Mouse (Mus musculus) gastrocnemius, postnatal 25 days (tissue): ENCODE results near the gene Abl2. TPM values are rescaled to one million over a fixed set of nuclear protein-coding genes. Genes with fewer than 3 reads are reported as not detected.
"Not testable (repeated sequence)": the region's sequence is repeated elsewhere in the genome, so short reads cannot be mapped to it uniquely, and the experiment has no call there.

Experiments used
- DNase-seq: peaks from one replicate; pipeline ENCODE4 v3.0.0; 2022
- total RNA-seq, 2 experiments: library from RNA; stranded (reverse); gene quantifications; 1 replicate in 1 of 2; 2 replicates in 1 of 2; pipeline ENCODE4 v1.2.3; 2021

Gene Abl2
- total RNA-seq, 2 experiments from 2014 or later, result 15.6 to 17.3 TPM

DNA sequence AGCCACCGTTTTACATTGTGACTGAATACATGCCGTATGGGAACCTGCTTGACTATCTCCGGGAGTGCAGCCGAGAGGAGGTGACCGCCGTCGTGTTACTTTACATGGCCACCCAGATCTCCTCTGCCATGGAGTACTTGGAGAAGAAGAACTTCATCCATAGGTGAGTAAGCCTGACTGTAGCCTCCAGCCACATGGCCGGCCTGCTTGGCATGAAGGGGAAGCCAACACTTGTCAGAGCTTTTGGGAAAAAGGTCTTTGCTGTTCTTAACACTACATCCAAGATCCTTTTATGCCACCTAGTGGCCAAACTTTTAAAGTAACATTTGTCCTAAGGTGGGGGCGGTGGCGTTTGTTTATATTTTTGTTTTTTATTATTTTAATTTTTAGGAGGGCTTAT is 74.5 kb downstream of the Abl2 start:
- DNase-seq, result no peak

DNA sequence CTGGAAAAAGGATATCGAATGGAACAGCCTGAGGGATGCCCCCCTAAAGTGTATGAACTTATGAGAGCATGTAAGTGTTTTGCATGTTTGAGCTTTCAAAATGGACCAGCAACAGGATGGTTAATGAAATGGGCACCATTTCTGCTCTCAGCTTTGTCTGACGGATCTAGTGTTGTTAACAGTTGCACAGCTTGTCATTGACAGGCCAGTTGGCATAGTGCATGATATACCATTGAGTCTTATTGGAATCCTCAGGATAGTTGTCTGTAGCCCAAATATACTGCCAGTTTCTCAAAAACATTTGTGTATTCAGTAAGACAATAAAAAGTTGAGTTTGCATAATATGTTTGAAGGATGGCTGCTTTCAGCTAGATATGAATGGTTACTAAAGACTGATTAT is 76.6 kb downstream of the Abl2 start:
- DNase-seq, result no peak

DNA sequence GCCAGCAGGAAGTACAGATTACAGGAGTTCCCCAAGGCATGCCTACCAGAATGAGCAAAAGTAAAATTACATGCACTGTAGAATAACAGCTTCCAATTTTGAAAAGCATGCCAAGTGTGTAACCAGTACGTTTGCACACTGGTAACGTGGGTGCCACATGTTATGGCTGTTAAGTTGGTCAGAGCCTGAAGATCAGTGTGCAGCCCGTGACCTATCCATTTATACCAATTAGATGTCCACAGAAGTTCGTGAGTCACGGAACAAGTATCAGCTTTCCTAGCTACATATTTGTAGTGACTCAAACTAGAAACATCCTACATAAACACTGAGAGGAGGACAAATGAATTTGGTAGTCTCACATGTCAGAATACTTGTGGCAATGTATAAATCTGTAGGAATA is 80.9 kb downstream of the Abl2 start:
- DNase-seq, result no peak

DNA sequence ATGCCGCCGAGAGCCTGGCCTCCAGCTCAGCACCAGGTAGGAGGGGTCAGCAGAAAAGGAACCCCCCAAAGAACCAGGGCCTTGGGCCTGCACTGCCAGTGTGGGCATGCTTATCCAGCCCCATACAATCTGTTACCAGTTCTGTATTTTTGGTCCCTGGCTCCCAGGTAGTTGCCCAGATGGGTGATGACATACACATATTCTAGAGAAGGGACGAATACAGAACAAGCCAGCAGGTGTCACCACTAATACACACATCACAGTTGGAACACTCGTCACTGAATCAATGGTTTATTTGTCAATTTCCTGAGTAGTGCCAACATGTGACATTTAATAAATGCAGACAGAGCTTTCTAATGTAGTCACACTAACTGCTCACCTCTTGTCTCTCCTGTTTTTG is 82.0 kb downstream of the Abl2 start:
- no peak for DNase-seq

DNA sequence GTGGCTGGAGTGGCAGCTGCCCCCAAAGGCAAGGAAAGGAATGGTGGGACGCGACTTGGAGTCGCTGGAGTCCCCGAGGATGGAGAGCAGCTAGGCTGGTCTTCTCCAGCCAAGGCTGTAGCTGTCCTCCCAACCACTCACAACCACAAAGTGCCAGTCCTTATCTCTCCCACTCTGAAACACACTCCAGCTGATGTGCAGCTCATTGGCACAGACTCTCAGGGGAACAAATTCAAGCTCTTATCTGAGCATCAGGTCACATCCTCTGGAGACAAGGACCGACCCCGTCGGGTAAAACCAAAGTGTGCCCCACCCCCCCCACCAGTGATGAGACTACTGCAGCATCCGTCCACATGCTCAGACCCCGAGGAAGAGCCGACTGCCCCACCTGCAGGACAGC is 83.2 kb downstream of the Abl2 start:
- DNase-seq, result no peak

DNA sequence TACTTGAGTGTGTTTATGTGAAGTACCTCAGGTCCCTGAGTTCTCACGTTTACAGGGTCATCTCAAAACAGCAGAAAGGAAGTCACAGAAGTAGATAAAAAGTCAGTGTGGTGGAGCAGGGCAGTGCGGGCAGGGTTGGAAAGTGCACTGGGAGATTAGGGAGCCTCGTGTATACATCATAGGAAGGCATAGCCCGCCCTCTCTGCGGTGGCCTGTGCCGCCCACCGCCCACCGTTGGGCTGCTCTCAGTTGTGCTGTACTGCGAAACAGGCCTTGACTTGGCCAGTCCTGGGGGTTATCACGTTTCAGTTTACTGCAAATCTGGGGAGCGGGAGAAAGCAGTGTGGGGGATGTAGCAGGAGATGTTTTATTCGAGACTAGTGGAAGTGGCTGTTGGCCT is 84.2 kb downstream of the Abl2 start:
- no peak for DNase-seq

DNA sequence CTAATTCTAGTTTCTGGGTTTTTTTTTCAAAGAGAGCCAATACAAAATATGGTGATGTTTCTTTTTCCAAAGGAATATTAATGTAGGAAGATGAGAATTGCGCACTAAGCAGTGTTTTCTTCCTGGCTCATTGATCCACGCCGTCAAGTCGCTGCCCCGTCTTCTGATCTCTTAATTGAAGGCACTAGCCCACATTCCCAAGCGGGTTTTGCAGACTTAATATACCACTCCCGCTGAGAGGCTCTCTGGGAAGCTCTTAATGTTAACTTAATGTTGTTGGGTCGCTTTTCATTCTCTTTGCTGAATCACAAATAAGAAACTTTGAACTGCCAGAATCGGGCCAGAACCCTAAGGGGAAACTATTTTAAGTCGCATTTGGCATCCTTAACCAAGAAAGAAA is 85.5 kb downstream of the Abl2 start:
- no peak for DNase-seq

DNA sequence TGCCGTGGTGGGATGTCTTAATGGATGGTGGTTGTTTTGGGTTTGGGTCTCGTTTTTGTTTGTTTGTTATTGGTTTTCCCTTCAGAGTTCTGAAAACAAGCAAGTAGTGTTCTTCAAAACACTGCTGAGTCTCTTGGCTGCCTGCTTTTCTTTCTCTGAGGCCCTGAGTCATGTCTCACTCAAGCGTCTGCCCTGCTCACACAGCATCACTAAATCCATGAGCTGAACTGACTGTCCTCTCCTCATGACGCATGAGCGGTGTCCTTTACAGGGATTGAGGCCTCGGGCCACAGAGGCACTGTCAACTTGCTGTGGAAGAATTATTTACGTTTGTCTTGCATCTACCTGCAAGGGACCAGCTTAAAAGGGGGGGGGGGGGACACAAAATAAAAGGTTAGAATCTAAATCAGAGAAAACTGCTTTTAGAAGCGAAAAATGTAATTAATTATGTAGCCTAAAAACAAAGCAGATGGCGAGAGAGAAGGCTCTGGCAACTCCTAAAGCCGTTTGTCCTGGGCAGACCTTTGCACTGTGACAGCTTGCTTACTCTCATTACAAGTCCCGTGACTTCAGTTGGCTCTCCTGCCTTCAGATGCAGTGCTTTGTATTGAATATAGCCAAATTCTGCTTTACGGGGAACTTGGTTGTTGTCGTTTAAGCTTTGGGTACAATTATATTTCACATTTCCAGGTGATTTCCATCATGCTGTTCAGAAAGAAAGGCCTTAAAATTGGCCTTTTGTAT is 86.4 kb downstream of the Abl2 start:
- DNase-seq, result no peak

DNA sequence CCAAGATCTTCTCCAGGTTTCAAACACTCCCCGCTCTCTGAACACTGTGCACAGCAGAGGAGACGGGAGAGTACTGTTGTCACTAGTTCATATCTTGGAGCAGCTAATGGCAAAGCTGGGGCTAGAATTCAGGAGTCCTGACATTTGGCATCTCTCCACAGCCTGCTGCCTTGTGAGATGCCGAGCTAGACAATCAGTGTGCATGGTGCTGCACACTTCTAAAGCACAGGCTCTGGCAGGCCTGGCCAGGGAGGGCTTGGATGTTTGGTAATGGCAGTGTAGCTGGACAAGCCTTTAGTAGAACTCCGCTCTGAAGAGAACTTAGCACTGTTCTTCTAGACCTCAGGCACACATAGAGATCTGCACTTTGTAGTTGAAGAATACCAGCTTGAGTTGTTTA is 87.4 kb downstream of the Abl2 start:
- DNase-seq, result no peak

DNA sequence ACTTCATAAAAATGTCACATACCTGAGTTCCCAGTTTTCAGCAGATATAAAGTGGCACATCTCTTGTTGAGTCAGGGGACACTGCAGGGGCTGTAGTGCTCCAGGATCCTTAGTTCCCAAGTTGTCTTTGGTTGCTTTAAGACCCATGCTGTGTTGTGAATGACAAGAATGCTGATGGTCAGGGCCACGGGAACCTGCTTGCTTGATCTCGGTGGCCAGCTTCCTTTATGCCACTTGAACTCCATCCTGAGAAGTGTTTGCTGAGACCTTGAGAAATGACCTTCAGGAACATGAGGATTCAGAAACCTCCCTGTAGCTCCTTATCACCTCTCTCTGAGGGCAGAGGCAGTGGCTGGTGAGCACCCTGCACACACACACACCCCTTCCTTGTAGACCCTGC is 90.1 kb downstream of the Abl2 start:
- no peak for DNase-seq

DNA sequence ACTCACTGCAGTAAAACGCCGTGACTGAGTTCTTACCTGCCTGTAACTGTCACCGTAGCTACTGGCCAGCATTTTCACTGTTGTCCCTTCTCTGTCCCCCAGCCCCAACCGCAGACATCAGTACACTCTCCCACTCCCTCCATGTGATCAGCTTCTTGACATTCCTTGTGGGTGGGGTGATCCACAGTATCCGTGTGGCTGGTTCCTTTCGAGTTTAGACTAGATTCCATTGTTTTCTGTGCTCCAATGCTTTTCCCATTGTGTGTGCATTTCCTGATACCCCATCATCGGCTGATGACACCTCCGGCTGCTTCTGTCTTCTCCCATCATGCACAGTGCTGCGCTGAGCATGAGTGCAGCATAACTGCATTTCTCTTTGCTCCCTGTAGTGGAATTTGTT is 92.0 kb downstream of the Abl2 start:
- no peak for DNase-seq

DNA sequence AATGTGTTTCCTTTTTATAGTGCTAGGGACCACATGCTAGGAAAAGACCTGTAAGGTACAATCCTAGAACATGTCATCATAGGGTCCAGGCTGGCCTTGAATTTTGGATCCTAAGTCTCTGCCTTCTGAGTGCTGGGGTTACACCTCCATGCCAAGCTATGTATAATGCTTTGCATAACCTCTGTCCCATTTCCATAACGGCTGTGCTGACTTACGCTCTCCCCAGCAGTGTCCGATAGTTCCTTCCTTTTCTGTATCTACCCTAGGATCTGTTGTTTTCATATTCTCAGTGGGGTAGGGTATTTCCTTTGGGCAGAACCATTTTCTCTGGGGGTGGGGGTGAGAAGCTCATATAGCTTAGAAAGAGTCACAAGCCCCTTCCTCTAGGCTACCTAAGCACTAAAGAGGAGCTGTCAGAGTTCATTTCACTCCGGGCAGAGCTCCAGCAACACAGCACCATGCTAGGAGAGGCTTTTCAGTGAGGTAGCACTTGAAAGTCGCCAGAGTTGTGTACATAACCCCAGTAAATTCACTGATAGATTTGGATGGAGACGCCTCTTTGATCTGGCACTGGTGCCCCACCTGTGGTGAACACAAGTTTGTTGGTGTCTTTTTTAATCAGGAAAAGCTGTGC is 93.7 kb downstream of the Abl2 start:
- no peak for DNase-seq

DNA sequence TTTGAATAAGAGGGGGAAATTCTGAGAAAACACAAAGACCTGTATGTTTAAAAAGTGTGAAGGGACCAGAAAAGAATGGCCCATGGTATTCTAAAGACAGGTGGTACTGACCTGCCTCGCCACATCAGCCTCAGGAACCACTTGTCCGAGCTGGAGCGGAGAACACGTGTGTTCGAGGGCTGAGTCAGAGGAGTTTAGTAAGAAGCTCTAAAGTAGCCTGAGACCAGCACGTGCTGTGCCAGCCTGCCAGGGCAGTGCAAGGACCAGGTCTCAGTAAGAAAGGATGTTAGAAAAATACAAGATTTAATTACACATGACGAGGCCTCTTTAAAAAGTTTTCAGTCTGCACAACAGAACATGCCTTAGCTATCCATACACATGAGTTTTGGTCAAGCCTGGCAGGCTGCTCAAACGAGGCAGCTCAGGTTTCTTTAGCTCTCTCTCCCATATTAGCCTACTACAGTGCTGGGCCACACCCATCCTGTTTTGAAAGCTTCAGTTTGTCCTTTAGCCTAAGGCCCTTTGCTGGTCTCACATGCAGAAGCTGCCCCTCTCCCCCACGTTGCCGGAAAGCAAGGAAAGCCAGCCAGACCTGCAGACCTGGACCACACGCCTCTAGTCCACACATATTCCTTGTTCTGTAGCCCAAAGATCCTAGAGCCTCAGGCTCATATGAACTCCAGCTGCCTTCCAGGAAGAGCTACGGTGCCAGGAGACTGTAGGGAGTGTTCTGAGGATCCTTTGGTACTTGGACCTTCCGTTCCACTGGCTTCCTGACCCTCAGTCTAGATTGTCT is 96.3 kb downstream of the Abl2 start:
- no peak for DNase-seq

DNA sequence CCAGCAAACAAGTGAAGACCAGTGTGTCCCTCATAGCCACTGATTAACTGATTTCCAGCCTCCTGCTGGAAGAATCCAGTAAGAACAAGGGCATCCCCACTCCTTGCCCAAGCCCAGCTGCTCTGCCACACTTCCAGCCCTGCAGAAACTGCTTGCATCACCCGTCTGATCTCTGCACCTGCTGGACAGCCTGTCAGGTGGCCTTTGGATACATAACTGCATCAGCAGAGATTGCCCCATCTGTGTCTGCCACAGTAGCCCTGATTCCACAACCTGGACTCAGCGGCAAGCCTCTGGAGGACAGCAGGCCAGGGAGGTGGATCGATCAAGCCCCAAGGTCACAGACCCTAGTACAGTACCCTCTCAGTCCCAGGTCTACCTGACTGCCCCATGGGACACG is 98.9 kb downstream of the Abl2 start:
- no peak for DNase-seq

DNA sequence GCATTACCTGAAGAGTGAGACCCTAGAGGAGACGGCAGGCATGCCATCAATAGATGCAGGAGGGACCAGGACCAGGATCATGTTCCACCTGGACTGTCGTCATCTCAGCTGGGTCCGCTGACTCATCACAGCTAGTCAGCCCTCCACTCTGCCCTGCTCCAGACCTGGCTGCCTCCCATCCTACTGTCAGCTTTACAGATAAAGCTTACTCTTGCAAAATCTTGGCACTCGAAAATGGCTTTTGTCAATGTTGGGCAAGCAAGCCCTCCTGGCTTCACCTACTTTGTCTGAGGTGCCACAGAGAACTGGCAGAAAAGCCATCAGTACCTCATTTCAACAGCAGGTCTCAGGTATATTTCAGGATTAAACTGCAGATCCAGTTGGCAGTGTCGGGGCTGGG is 100.1 kb downstream of the Abl2 start:
- DNase-seq, result no peak

DNA sequence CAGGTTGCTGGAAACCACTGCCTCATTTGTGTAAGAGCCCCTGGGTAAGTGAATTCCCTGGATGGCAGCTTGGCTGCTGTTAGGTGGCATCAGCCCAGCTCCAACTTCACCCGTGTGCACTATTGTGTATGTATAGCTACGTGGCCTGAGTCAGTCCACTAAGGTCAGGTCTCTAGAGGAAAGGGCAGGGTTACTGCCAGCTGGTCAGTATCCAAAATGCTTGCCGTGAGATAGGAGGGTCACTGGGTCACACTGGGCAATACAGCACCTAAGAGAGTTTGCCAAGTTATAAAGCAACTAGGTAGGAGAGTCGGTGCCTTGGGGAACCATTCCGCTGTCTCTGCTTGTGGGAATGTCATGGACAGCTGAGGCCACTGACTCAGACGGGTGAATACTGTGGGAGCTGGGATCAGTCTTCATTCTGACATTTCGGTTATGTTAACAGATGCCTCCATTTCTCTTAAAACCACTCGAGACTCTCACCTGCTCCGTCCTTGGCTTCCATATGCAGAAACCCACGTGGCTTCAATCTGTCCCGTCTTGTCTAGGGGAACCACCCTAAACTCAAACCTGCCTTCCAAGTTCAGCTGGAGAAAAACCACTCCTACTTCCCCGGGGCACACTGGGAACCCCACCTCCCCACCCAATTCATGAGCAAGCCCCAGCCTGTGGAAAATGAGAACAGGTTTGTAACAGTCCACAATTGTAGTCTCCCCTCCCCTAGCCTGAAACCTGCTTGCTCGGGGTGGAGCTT is 101.5 kb downstream of the Abl2 start:
- no peak for DNase-seq

DNA sequence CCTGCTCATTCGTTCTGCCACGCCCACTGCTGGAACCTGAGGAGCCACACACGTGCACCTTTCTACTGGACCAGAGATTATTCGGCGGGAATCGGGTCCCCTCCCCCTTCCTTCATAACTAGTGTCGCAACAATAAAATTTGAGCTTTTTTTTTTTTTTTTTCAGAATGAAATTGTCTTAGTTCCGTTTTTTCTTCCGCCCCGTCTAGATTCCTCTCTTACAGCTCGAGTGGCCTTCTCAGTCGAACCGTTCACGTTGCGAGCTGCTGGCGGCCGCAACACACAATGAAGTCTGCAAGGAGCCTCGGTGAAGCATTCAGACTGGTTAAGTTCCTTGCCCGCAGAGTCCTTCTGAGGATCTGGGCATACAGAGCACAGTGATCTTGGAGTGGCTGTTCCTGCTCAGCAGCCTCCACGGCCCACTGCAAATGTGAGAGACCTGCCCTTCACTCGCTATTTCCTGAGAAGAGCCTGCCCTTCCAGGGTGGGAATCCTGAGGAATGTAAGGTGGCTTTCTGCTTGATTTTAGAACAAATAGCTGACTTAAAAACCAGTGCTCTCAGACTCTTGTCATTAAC is 102.2 kb downstream of the Abl2 start:
- not testable (repeated sequence) for DNase-seq

DNA sequence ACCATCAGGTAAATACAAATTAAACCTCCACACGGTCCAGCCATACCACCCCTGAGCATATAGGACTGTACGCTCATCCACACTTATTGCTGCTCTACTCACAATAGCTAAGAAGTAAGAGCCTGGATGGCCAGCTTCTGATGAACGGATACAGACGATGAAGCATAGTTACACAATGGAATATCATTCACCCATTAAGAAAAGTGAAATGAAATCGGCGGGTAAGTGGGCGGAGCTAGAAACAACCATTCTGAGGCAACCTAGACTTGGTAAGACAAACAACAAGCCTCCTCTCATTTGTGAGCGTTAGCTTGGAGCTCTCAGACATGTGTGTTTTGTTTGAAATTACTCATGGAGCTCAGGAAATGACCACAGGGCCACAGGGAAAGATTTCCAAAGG is 107.2 kb downstream of the Abl2 start:
- DNase-seq, result no peak

DNA sequence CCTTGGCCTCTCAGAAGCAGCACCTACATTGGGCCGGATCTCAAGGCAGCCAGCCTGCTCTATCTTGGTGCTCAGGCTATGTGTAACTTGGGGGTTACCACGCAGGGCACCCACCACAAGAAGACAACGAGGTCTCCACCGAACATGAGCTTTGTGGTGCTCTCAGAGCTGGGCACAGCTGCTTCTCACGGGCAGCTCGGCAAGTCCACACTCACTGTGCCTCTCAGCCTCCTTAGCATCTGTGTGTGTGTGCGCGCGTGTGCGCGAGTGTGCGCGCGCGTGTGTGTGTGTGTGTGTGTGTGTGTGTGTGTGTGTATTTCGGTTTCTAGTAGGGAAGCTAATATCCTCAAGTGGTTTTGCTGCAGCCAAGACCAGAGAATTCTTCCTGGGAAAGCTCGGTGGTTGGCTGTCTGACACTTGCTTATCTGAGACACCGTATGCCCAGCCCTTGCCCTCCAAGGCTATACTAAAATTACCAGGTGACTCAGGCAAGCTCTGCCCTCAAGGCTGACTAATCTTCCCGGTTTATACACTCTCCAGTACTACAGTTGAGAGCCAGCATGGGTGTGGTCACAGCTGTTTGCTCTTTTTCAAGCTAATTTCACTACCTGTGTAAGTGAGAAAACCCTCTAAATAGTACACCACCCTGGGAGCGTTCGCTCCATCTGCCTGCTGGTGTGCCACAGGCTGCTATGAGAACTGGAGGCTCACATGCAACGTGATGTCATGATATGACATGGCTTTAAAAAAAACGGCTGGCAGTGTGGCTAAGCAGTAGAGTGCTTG is 108.7 kb downstream of the Abl2 start:
- DNase-seq, result no peak

DNA sequence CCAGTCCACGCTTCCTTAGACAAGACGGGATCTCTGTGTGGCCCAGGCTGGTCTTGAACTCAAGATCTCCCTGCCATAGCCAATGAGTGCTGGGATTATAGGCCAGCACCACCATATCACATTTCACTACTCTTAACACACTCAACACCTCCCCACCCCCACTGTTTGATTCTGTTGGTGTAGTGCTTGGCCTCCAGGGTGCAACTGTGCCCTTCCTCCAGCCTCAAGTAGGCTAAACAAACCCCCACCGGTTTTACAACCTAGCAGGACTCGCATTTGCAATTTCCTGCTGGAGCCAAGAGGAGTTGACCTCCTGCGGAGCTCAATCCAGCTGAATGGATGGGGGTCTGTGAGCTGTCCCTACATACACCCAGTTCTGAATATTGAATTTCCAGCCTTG is 110.0 kb downstream of the Abl2 start:
- no peak for DNase-seq

DNA sequence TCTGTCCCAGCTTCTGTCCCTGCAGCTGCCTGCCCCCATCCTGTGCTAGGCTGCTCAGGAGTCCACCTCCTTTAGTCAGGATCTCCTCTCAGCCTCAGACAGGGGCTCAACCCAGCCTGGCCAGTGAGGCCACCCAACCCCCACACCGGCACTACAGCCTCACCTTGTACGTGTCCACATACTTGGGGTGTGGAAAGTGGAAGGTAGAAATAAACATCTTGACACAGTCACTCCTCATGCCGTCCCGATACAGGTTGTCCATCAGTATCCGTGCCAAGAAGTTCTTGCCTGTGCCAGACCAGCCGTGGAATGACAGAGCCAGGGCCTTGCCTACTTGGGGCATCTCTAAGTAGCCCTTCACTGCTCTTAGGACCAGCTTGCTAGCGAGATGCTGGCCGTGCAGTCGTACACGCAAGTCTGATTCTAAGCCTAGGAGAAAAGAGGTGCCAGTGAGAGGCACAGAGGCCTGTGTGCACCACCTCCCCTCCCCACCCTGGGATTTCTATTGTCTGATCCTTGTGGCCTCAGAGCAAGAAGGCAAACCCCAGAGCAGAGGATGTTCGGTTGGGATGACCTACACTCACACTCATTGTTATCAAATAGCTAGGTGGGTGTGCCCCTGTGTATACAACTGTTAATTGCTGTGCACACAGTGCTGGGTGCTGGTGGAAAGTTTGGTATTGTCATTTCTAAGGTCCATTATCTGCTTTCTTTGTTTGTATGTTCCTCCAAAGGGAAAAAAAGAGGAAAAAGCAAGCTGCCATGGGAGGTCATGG is 110.8 kb downstream of the Abl2 start:
- no peak for DNase-seq
